In the genomic region with DNA sequence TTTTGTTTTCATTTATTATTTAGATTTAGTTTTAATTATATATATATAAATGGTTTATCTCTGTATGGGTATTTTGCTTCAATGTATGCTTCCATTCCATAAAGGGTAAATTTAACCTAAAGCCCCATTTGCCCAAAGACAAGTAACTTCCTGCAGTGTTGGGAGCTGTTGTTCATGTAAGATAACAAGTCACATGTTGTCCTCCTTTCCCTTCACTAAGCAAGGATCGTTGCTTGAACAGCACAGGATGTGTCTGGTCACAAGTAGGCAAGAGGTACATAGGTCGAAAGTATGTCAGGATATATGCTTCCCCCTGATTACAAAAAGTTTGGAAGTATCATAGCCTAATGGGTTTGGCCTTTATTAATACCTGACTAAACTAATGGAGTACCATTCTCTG, we compare ENCODE assay signal across 33 mouse cellular contexts.
"Had no signal": no experiment of that assay in that cellular context is flagged by ENCODE, and none has a peak within 500 bp of the region (broad histone marks: within the 10 kb centered on the region; RNA-seq: fewer than 3 reads in every experiment).

No protein-coding gene starts in this region.

- H3K4me3 ChIP-seq: heart, embryonic 12.5 days; heart, embryonic 13.5 days; heart, embryonic 15.5 days; hindbrain, embryonic 10.5 days; hindbrain, embryonic 12.5 days; hindbrain, embryonic 13.5 days; hindbrain, embryonic 15.5 days; intestine, embryonic 15.5 days; kidney, embryonic 15.5 days; layer of hippocampus, adult 2 months; left cerebral cortex, adult 2 months had no signal

- H3K4me1 ChIP-seq: heart, embryonic 12.5 days; heart, embryonic 13.5 days; heart, embryonic 15.5 days; hindbrain, embryonic 10.5 days; hindbrain, embryonic 12.5 days; hindbrain, embryonic 13.5 days; hindbrain, embryonic 15.5 days; intestine, embryonic 15.5 days; kidney, embryonic 15.5 days had no signal

- H3K27ac ChIP-seq: heart, embryonic 13.5 days; heart, embryonic 15.5 days; hindbrain, embryonic 10.5 days; hindbrain, embryonic 12.5 days; hindbrain, embryonic 13.5 days; hindbrain, embryonic 14.5 days; hindbrain, embryonic 15.5 days; hindbrain, postnatal 0 days; intestine, embryonic 15.5 days; kidney, embryonic 15.5 days; kidney, postnatal 0 days; layer of hippocampus, adult 2 months; left cerebral cortex, adult 2 months had no signal

- H3K9ac ChIP-seq: heart, embryonic 12.5 days; heart, embryonic 13.5 days; heart, embryonic 15.5 days; hindbrain, embryonic 12.5 days; hindbrain, embryonic 13.5 days; hindbrain, embryonic 14.5 days; hindbrain, embryonic 15.5 days; intestine, embryonic 15.5 days; kidney, embryonic 15.5 days had no signal

- H3K36me3 ChIP-seq: heart, embryonic 12.5 days; heart, embryonic 13.5 days; heart, embryonic 15.5 days; hindbrain, embryonic 10.5 days; hindbrain, embryonic 12.5 days; hindbrain, embryonic 13.5 days; hindbrain, embryonic 15.5 days; intestine, embryonic 15.5 days; kidney, embryonic 15.5 days had no signal

- DNase-seq: heart, postnatal 10 days; heart, postnatal 14 days; heart, postnatal 36 days; heart, postnatal 4 days; kidney, adult 11 months; kidney, adult 18-20 months; kidney, adult 2 months; kidney, adult 8-10 months; kidney, adult 9 months; kidney, postnatal 10 days; kidney, postnatal 14 days; kidney, postnatal 25 days; kidney, postnatal 36 days; kidney, postnatal 4 days; layer of hippocampus, adult 9-11 months; layer of hippocampus, postnatal 36 days had no signal

- H3K27me3 ChIP-seq: heart, embryonic 12.5 days; heart, embryonic 13.5 days; heart, embryonic 15.5 days; hindbrain, embryonic 12.5 days; hindbrain, embryonic 13.5 days; hindbrain, embryonic 15.5 days; intestine, embryonic 15.5 days; kidney, embryonic 15.5 days had no signal

- H3K9me3 ChIP-seq: heart, embryonic 12.5 days; heart, embryonic 13.5 days; heart, embryonic 15.5 days; hindbrain, embryonic 10.5 days; hindbrain, embryonic 12.5 days; hindbrain, embryonic 13.5 days; hindbrain, embryonic 15.5 days; intestine, embryonic 15.5 days; kidney, embryonic 15.5 days had no signal

- ATAC-seq: hindbrain, embryonic 16.5 days; hindbrain, postnatal 0 days; intestine, embryonic 15.5 days; intestine, embryonic 16.5 days; intestine, postnatal 0 days had no signal
